Mouse (Mus musculus): ENCODE measurements around the gene Sebox. TPM values are rescaled to one million over a fixed set of nuclear protein-coding genes. Genes with fewer than 3 reads are reported as not detected.
"Not testable (repeated sequence)": the region's sequence is repeated elsewhere in the genome, so short reads cannot be mapped to it uniquely, and the experiment has no call there.

The Sebox gene
- total RNA-seq, 2 experiments from 2014 or later = 5.0 to 5.5 TPM

GRCm38 (mm10) chr11:78531515-78531914 is 28.3 kb downstream of the Sebox start:
- DNase-seq (ENCODE audit: extremely low spot score in 1 of 2, low spot score in 1 of 2) = not testable (repeated sequence)

- no peak for DNase-seq (ENCODE audit: extremely low spot score in 1 of 2, low spot score in 1 of 2)
These were observed 31.3 kb downstream of the Sebox start for GRCm38 (mm10) chr11:78534516-78534915.

- no peak for DNase-seq (ENCODE audit: extremely low spot score in 1 of 2, low spot score in 1 of 2)
These were observed 32.3 kb downstream of the Sebox start for GRCm38 (mm10) chr11:78535376-78536079.

- DNase-seq (ENCODE audit: extremely low spot score in 1 of 2, low spot score in 1 of 2) = peak; percentile 84 to 85
These were observed 32.9 kb downstream of the Sebox start, which contains the start of the genes Tnfaip1 and Ift20 for GRCm38 (mm10) chr11:78536080-78536689. Tnfaip1 (minus strand) TSS chr11:78536332. Ift20 (plus strand) TSS chr11:78536361.

GRCm38 (mm10) chr11:78536690-78537084 is 33.4 kb downstream of the Sebox start:
- DNase-seq (ENCODE audit: extremely low spot score in 1 of 2, low spot score in 1 of 2) = no peak

GRCm38 (mm10) chr11:78540358-78540757 is 37.1 kb downstream of the Sebox start:
- no peak for DNase-seq (ENCODE audit: extremely low spot score in 1 of 2, low spot score in 1 of 2)

- DNase-seq (ENCODE audit: extremely low spot score in 1 of 2, low spot score in 1 of 2) = no peak
These were observed 41.3 kb downstream of the Sebox start for GRCm38 (mm10) chr11:78544449-78545111.

- no peak for DNase-seq (ENCODE audit: extremely low spot score in 1 of 2, low spot score in 1 of 2)
These were observed 41.9 kb downstream of the Sebox start for GRCm38 (mm10) chr11:78545181-78545580.

GRCm38 (mm10) chr11:78547718-78548460 is 44.6 kb downstream of the Sebox start:
- no peak for DNase-seq (ENCODE audit: extremely low spot score in 1 of 2, low spot score in 1 of 2)

- DNase-seq (ENCODE audit: extremely low spot score in 1 of 2, low spot score in 1 of 2) = no peak
These were observed 46.3 kb downstream of the Sebox start for GRCm38 (mm10) chr11:78549491-78549987.

- peak; percentile 79 to 84 for DNase-seq (ENCODE audit: extremely low spot score in 1 of 2, low spot score in 1 of 2)
These were observed 47.2 kb downstream of the Sebox start, which contains the start of gene Tmem97 for GRCm38 (mm10) chr11:78550168-78551058. Tmem97 (minus strand) TSS chr11:78550777.

GRCm38 (mm10) chr11:78551059-78551398 is 47.8 kb downstream of the Sebox start:
- no peak for DNase-seq (ENCODE audit: extremely low spot score in 1 of 2, low spot score in 1 of 2)

Other genes starting within 250 kb of the Sebox start
- 100 to 1,000 TPM; 193 to 209 TPM for gene 2610507B11Rik, start 241.7 kb upstream of the Sebox start, total RNA-seq (2021)
- gene BC030499, start 212.6 kb upstream of the Sebox start, total RNA-seq (2021) = 1 to 10 TPM; 4.0 to 5.6 TPM
- gene Spag5, start 201.9 kb upstream of the Sebox start, total RNA-seq (2021) = 1 to 10 TPM; 4.2 to 4.6 TPM
- 100 to 1,000 TPM; 852 to 862 TPM for gene Aldoc, start 180.5 kb upstream of the Sebox start, total RNA-seq (2021)
- gene Pigs, start 175.0 kb upstream of the Sebox start, total RNA-seq (2021) = 10 to 100 TPM; 62.2 to 65.8 TPM
- gene Unc119, start 160.0 kb upstream of the Sebox start, total RNA-seq (2021) = 10 to 100 TPM; 29.6 to 32.5 TPM
- gene Foxn1, start 116.9 kb upstream of the Sebox start, total RNA-seq (2021) = not detected
- not detected for gene Slc13a2, start 81.2 kb upstream of the Sebox start, total RNA-seq (2021)
- 10 to 100 TPM; 10.6 to 11.2 TPM for gene Slc46a1, start 37.8 kb upstream of the Sebox start, total RNA-seq (2021)
- 10 to 100 TPM; 39.5 to 40.8 TPM for gene Sarm1, start 5.7 kb upstream of the Sebox start, total RNA-seq (2021)
- 10 to 100 TPM; 57.9 to 64.0 TPM for gene Vtn, start 4.4 kb upstream of the Sebox start, total RNA-seq (2021)
- 10 to 100 TPM; 40.7 to 44.5 TPM for gene Tmem199, start 8.7 kb downstream of the Sebox start, total RNA-seq (2021)
- 100 to 1,000 TPM; 122 TPM for gene Poldip2, start 8.7 kb downstream of the Sebox start, total RNA-seq (2021)
- 10 to 100 TPM; 34.7 to 35.5 TPM for gene Tnfaip1, start 32.9 kb downstream of the Sebox start, total RNA-seq (2021)
- 10 to 100 TPM; 80.0 to 83.0 TPM for gene Ift20, start 32.9 kb downstream of the Sebox start, total RNA-seq (2021)
- gene Tmem97, start 47.3 kb downstream of the Sebox start, total RNA-seq (2021) = 10 to 100 TPM; 14.4 to 15.5 TPM
- gene Nlk, start 193.9 kb downstream of the Sebox start, total RNA-seq (2021) = 10 to 100 TPM; 42.5 to 45.1 TPM
- 10 to 100 TPM; 17.9 to 19.5 TPM for gene Ccnq, start 248.3 kb downstream of the Sebox start, total RNA-seq (2021)